Mouse (Mus musculus): ENCODE measurements around the gene Slc38a4. TPM values are rescaled to one million over a fixed set of nuclear protein-coding genes. Genes with fewer than 3 reads are reported as not detected.

Slc38a4 gene
- polyA plus RNA-seq, 1 experiment: 187 TPM

DNA sequence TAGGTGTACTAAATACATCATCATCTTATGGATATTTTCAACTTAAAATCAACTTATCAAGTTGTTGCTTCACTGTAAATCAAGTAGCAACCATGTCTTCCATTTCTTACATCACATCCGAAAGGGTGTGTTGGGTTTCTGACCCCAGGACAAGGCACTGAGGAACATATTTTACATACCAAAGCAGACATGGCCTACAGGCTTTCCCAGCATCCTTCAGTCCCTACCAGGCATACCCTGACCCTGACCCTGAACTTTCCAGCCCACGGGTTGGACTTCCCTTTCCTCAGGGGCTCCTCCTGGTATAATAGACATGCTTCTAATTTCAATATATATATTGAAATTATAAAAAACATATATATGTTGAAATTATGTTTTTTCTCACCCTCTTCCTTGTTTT, 33.5 kb downstream of the Slc38a4 start:
- Histone ChIP-seq H3K9ac (ENCODE audit: low read depth, poor library complexity, severe bottlenecking) (no peak overlapping the region), H3K9me3 (replicated peaks; ENCODE audit: control insufficient read depth, insufficient read depth, low read length, poor library complexity, severe bottlenecking) (no peaks in the 10 kb centered on the region), H3K36me3 (ENCODE audit: control insufficient read depth, insufficient read depth, low read length, poor library complexity, severe bottlenecking) (peaks cover 13% of the 10 kb centered on the region; the same call in 1 of the 2 replicates), H3K27ac (ENCODE audit: insufficient read depth, low read length) (0 out of 2 replicates have a peak overlapping the region, but pooled peaks have one; percentile 7), H3K27me3 (ENCODE audit: control insufficient read depth, insufficient read depth, low read length, poor library complexity, severe bottlenecking) (no peaks in the 10 kb centered on the region), H3K4me1 (ENCODE audit: control insufficient read depth, insufficient read depth, low read length) (peaks cover 12% of the 10 kb centered on the region), H3K4me3 (ENCODE audit: low read depth, low read length) (no peak overlapping the region)
- TF ChIP-seq CTCF (IDR thresholded peaks at IDR 0.05; ENCODE audit: low read depth, low read length) (no peak), EP300 (IDR thresholded peaks at IDR 0.05; ENCODE audit: insufficient read depth, low read depth, low read length) (peak; percentile 86)

DNA sequence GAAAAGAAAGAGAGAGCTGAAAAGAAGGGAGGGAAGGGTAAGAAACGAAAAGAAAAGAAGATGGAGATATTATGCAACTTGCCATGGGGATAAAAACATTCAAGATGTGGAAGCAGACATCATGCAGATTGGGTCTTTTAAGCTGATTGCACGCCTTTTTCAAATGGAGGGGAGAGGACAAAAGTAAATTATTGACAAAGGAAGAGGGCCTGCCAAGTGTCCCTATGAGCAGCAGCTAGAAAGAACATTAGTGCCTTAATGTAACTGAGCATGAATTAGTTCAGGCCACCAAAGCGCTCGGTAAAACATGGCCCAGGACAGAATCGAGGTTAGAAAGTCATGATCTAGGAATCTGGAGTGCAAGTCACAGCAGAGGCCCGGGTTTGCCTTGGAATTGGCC, 35.5 kb downstream of the Slc38a4 start:
- Histone ChIP-seq H3K27ac (ENCODE audit: insufficient read depth, low read length) (no peak overlapping the region), H3K27me3 (ENCODE audit: control insufficient read depth, insufficient read depth, low read length, poor library complexity, severe bottlenecking) (no peaks in the 10 kb centered on the region), H3K9me3 (replicated peaks; ENCODE audit: control insufficient read depth, insufficient read depth, low read length, poor library complexity, severe bottlenecking) (no peaks in the 10 kb centered on the region), H3K4me3 (ENCODE audit: low read depth, low read length) (no peak overlapping the region), H3K36me3 (ENCODE audit: control insufficient read depth, insufficient read depth, low read length, poor library complexity, severe bottlenecking) (peaks cover 33% of the 10 kb centered on the region), H3K9ac (ENCODE audit: low read depth, poor library complexity, severe bottlenecking) (no peak overlapping the region), H3K4me1 (ENCODE audit: control insufficient read depth, insufficient read depth, low read length) (peaks cover 9% of the 10 kb centered on the region)
- TF ChIP-seq POLR2A (IDR thresholded peaks at IDR 0.05; ENCODE audit: insufficient read depth, low read length): no peak

- Histone ChIP-seq H3K36me3 (ENCODE audit: control insufficient read depth, insufficient read depth, low read length, poor library complexity, severe bottlenecking) (peaks cover 41% of the 10 kb centered on the region), H3K9me3 (replicated peaks; ENCODE audit: control insufficient read depth, insufficient read depth, low read length, poor library complexity, severe bottlenecking) (no peaks in the 10 kb centered on the region), H3K27me3 (ENCODE audit: control insufficient read depth, insufficient read depth, low read length, poor library complexity, severe bottlenecking) (no peaks in the 10 kb centered on the region), H3K4me3 (ENCODE audit: low read depth, low read length) (no peak overlapping the region), H3K9ac (ENCODE audit: low read depth, poor library complexity, severe bottlenecking) (no peak overlapping the region), H3K4me1 (ENCODE audit: control insufficient read depth, insufficient read depth, low read length) (peaks cover 6% of the 10 kb centered on the region), H3K27ac (ENCODE audit: insufficient read depth, low read length) (no peak overlapping the region)
- no peak for TF ChIP-seq EP300 (IDR thresholded peaks at IDR 0.05; ENCODE audit: insufficient read depth, low read depth, low read length)
- TF ChIP-seq POLR2A (IDR thresholded peaks at IDR 0.05; ENCODE audit: insufficient read depth, low read length): no peak
- TF ChIP-seq CTCF (IDR thresholded peaks at IDR 0.05; ENCODE audit: low read depth, low read length): no peak
These were observed 36.4 kb downstream of the Slc38a4 start for GRCm38 (mm10) chr15:97019323-97019722.

DNA sequence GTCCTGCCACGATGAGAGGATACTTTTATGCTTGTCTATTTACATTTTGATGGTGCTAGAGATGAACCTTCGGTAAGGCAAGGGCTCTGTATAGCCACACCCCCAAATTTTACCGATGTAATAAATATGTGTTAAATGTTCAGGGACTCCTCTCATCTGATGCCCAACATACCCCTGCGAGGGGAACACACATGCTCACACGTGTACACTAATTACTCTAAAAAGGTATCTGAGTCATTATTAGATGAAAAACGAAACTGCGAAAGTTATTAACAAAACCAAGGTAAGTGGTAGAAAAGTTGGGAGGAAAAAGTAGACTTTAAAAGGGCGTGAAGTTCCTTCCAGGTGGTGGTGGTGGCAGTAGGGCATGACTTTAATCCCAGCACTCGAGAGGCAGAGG, 38.6 kb downstream of the Slc38a4 start:
- H3K36me3 ChIP-seq (ENCODE audit: control insufficient read depth, insufficient read depth, low read length, poor library complexity, severe bottlenecking): peaks cover 62% of the 10 kb centered on the region
- H3K9me3 ChIP-seq (replicated peaks; ENCODE audit: control insufficient read depth, insufficient read depth, low read length, poor library complexity, severe bottlenecking): no peaks in the 10 kb centered on the region
- no peak overlapping the region for H3K9ac ChIP-seq (ENCODE audit: low read depth, poor library complexity, severe bottlenecking)
- TF ChIP-seq CTCF (IDR thresholded peaks at IDR 0.05; ENCODE audit: low read depth, low read length): no peak
- TF ChIP-seq POLR2A (IDR thresholded peaks at IDR 0.05; ENCODE audit: insufficient read depth, low read length): no peak
- TF ChIP-seq EP300 (IDR thresholded peaks at IDR 0.05; ENCODE audit: insufficient read depth, low read depth, low read length): no peak
- H3K27me3 ChIP-seq (ENCODE audit: control insufficient read depth, insufficient read depth, low read length, poor library complexity, severe bottlenecking): no peaks in the 10 kb centered on the region
- no peaks in the 10 kb centered on the region for H3K4me1 ChIP-seq (ENCODE audit: control insufficient read depth, insufficient read depth, low read length)
- no peak overlapping the region for H3K4me3 ChIP-seq (ENCODE audit: low read depth, low read length)
- H3K27ac ChIP-seq (ENCODE audit: insufficient read depth, low read length): no peak overlapping the region

GRCm38 (mm10) chr15:97015036-97015596, 40.6 kb downstream of the Slc38a4 start:
- no peaks in the 10 kb centered on the region for H3K9me3 ChIP-seq (replicated peaks; ENCODE audit: control insufficient read depth, insufficient read depth, low read length, poor library complexity, severe bottlenecking)
- H3K27me3 ChIP-seq (ENCODE audit: control insufficient read depth, insufficient read depth, low read length, poor library complexity, severe bottlenecking): no peaks in the 10 kb centered on the region
- no peak overlapping the region for H3K4me3 ChIP-seq (ENCODE audit: low read depth, low read length)
- peaks cover 80% of the 10 kb centered on the region for H3K36me3 ChIP-seq (ENCODE audit: control insufficient read depth, insufficient read depth, low read length, poor library complexity, severe bottlenecking)
- no peak overlapping the region for H3K27ac ChIP-seq (ENCODE audit: insufficient read depth, low read length)
- H3K4me1 ChIP-seq (ENCODE audit: control insufficient read depth, insufficient read depth, low read length): no peaks in the 10 kb centered on the region
- no peak overlapping the region for H3K9ac ChIP-seq (ENCODE audit: low read depth, poor library complexity, severe bottlenecking)
- no peak for TF ChIP-seq CTCF (IDR thresholded peaks at IDR 0.05; ENCODE audit: low read depth, low read length)
- no peak for TF ChIP-seq EP300 (IDR thresholded peaks at IDR 0.05; ENCODE audit: insufficient read depth, low read depth, low read length)
- TF ChIP-seq POLR2A (IDR thresholded peaks at IDR 0.05; ENCODE audit: insufficient read depth, low read length): no peak

- no peaks in the 10 kb centered on the region for H3K9me3 ChIP-seq (replicated peaks; ENCODE audit: control insufficient read depth, insufficient read depth, low read length, poor library complexity, severe bottlenecking)
- no peak overlapping the region for H3K27ac ChIP-seq (ENCODE audit: insufficient read depth, low read length)
- no peak overlapping the region for H3K4me3 ChIP-seq (ENCODE audit: low read depth, low read length)
- TF ChIP-seq CTCF (IDR thresholded peaks at IDR 0.05; ENCODE audit: low read depth, low read length) (no peak), POLR2A (IDR thresholded peaks at IDR 0.05; ENCODE audit: insufficient read depth, low read length) (no peak), EP300 (IDR thresholded peaks at IDR 0.05; ENCODE audit: insufficient read depth, low read depth, low read length) (no peak)
- peaks cover 90% of the 10 kb centered on the region for H3K36me3 ChIP-seq (ENCODE audit: control insufficient read depth, insufficient read depth, low read length, poor library complexity, severe bottlenecking)
- H3K4me1 ChIP-seq (ENCODE audit: control insufficient read depth, insufficient read depth, low read length): no peaks in the 10 kb centered on the region
- no peaks in the 10 kb centered on the region for H3K27me3 ChIP-seq (ENCODE audit: control insufficient read depth, insufficient read depth, low read length, poor library complexity, severe bottlenecking)
- H3K9ac ChIP-seq (ENCODE audit: low read depth, poor library complexity, severe bottlenecking): no peak overlapping the region
These were observed 44.0 kb downstream of the Slc38a4 start for GRCm38 (mm10) chr15:97011599-97012372.

Data from ES-Bruce4 (cell line).